Mouse (Mus musculus) embryonic fibroblast, embryonic 13.5 days (primary cell): ENCODE results near the gene Vps33a. TPM values are rescaled to one million over a fixed set of nuclear protein-coding genes. Genes with fewer than 3 reads are reported as not detected.

Source experiments
- H3K27ac ChIP-seq: 2 replicates; pipeline ENCODE4 v1.5.1; 2012; ENCODE audit warnings: low read length, control low read depth, inconsistent platforms; ENCODE audit not compliant: insufficient read depth
- H3K4me1 ChIP-seq: 2 replicates; pipeline ENCODE4 v1.6.1; 2011; ENCODE audit warnings: low read length; ENCODE audit not compliant: control insufficient read depth, insufficient read depth
- H3K4me3 ChIP-seq: 2 replicates; pipeline ENCODE4 v1.5.1; 2011; ENCODE audit warnings: mild to moderate bottlenecking, control low read depth, low read length; ENCODE audit not compliant: insufficient read depth
- CTCF ChIP-seq: IDR thresholded peaks from 2 replicates; pipeline ENCODE4 v1.5.1; 2011; ENCODE audit warnings: mild to moderate bottlenecking, control low read depth, low read length, moderate library complexity, borderline replicate concordance; ENCODE audit not compliant: insufficient read depth
- POLR2A ChIP-seq: IDR thresholded peaks from 2 replicates; pipeline ENCODE4 v1.6.1; 2011; ENCODE audit warnings: low read depth, mild to moderate bottlenecking, control low read depth, low read length, moderate library complexity
- polyA plus RNA-seq: library from polyadenylated mRNA; stranded (reverse); fragments of >200 nt; gene quantifications from 2 replicates; pipeline ENCODE4 v1.2.4, GENCODE M21; 2011; ENCODE audit warnings: low read depth; ENCODE audit not compliant: missing spikeins, insufficient read length

Vps33a gene
- polyA plus RNA-seq: 20.5 and 25.6 TPM in 2 replicates

GRCm38 (mm10) chr5:123572357-123573186 lies at the start of gene Vps33a:
Gene Vps33a (minus strand): TSS chr5:123573038.
- Histone ChIP-seq H3K4me1 (no peaks in the 10 kb centered on the region), H3K4me3 (peak within 1 kb of the TSS; percentile 80), H3K27ac (no peak within 1 kb of the TSS)
- TF ChIP-seq CTCF: no peak
- TF ChIP-seq POLR2A: peak; percentile 87

GRCm38 (mm10) chr5:123622421-123622820 lies 49.6 kb upstream of the Vps33a start:
- H3K4me1 ChIP-seq: no peaks in the 10 kb centered on the region; the same call in 1 of the 2 replicates
- H3K4me3 ChIP-seq: no peak overlapping the region
- no peak overlapping the region for H3K27ac ChIP-seq
- no peak for TF ChIP-seq POLR2A
- TF ChIP-seq CTCF: 0 out of 2 replicates have a peak, but pooled peaks have one; percentile 3

GRCm38 (mm10) chr5:123618558-123618957 lies 45.7 kb upstream of the Vps33a start:
- Histone ChIP-seq H3K4me1 (no peaks in the 10 kb centered on the region), H3K4me3 (no peak overlapping the region), H3K27ac (no peak overlapping the region)
- no peak for TF ChIP-seq POLR2A
- TF ChIP-seq CTCF: no peak

- TF ChIP-seq CTCF (no peak), POLR2A (no peak)
- no peaks in the 10 kb centered on the region for H3K4me1 ChIP-seq
- no peak overlapping the region for H3K27ac ChIP-seq
- no peak overlapping the region for H3K4me3 ChIP-seq
Measured at GRCm38 (mm10) chr5:123614246-123614645, 41.4 kb upstream of the Vps33a start.

- TF ChIP-seq CTCF (peak; percentile 89), POLR2A (no peak)
- no peak overlapping the region for H3K4me3 ChIP-seq
- no peak overlapping the region for H3K27ac ChIP-seq
- no peaks in the 10 kb centered on the region for H3K4me1 ChIP-seq
Measured at GRCm38 (mm10) chr5:123609843-123610242, 37.0 kb upstream of the Vps33a start.

GRCm38 (mm10) chr5:123609416-123609815 lies 36.6 kb upstream of the Vps33a start:
- H3K27ac ChIP-seq: no peak overlapping the region
- H3K4me3 ChIP-seq: no peak overlapping the region
- TF ChIP-seq POLR2A: no peak
- no peak for TF ChIP-seq CTCF
- no peaks in the 10 kb centered on the region for H3K4me1 ChIP-seq

GRCm38 (mm10) chr5:123607211-123607669 lies 34.4 kb upstream of the Vps33a start:
- TF ChIP-seq CTCF (no peak), POLR2A (no peak)
- H3K4me1 ChIP-seq: no peaks in the 10 kb centered on the region
- no peak overlapping the region for H3K4me3 ChIP-seq
- no peak overlapping the region for H3K27ac ChIP-seq

GRCm38 (mm10) chr5:123603496-123603895 lies 30.7 kb upstream of the Vps33a start:
- Histone ChIP-seq H3K27ac (no peak overlapping the region), H3K4me1 (no peaks in the 10 kb centered on the region), H3K4me3 (no peak overlapping the region)
- TF ChIP-seq POLR2A (no peak), CTCF (no peak)

- Histone ChIP-seq H3K27ac (no peak overlapping the region), H3K4me1 (no peaks in the 10 kb centered on the region), H3K4me3 (no peak overlapping the region)
- TF ChIP-seq POLR2A (no peak), CTCF (no peak)
Measured at GRCm38 (mm10) chr5:123602174-123602573, 29.3 kb upstream of the Vps33a start.

GRCm38 (mm10) chr5:123599319-123599718 lies 26.5 kb upstream of the Vps33a start:
- Histone ChIP-seq H3K4me3 (no peak overlapping the region), H3K27ac (no peak overlapping the region), H3K4me1 (no peaks in the 10 kb centered on the region)
- TF ChIP-seq CTCF: no peak
- TF ChIP-seq POLR2A: no peak
